Mouse (Mus musculus) MEL (cell line): ENCODE data around the gene Abcb10. TPM values are rescaled to one million over a fixed set of nuclear protein-coding genes. Genes with fewer than 3 reads are reported as not detected.

Source experiments
- DNase-seq: peaks from one replicate; pipeline ENCODE4 v3.0.0; 2011; ENCODE audit warnings: low read depth, low spot score
- H3K27ac ChIP-seq: 2 replicates; pipeline ENCODE4 v1.5.1; 2012; ENCODE audit warnings: low read depth, mild to moderate bottlenecking, control low read depth, low read length, moderate library complexity; ENCODE audit not compliant: control insufficient read depth
- H3K27me3 ChIP-seq, 2 experiments: fragments of 150-350 bp in 1 of 2; sonication (generic) in 1 of 2; 2 replicates each; pipeline ENCODE4 v1.6.1; 2012; ENCODE audit warnings: low read length in 2 of 2, mild to moderate bottlenecking in 2 of 2, improper control_type of control experiment in 1 of 2, moderate library complexity in 1 of 2; ENCODE audit not compliant: insufficient read depth in 2 of 2, control insufficient read depth in 1 of 2
- H3K36me3 ChIP-seq, 2 experiments: 2 replicates each; pipeline ENCODE4 v1.6.1; 2012 to 2014; ENCODE audit warnings: low read length in 2 of 2, improper control_type of control experiment in 1 of 2, inconsistent platforms in 1 of 2, mild to moderate bottlenecking in 1 of 2; ENCODE audit not compliant: insufficient read depth in 2 of 2, control insufficient read depth in 1 of 2
- H3K4me1 ChIP-seq, 2 experiments: fragments of 150-350 bp in 1 of 2; sonication (generic) in 1 of 2; 2 replicates each; pipeline ENCODE4 v1.6.1; 2012; ENCODE audit warnings: low read length in 2 of 2, improper control_type of control experiment in 1 of 2, mild to moderate bottlenecking in 1 of 2; ENCODE audit not compliant: insufficient read depth in 2 of 2, control insufficient read depth in 1 of 2
- H3K4me3 ChIP-seq, 2 experiments: fragments of 150-350 bp in 1 of 2; sonication (generic) in 1 of 2; 2 replicates each; pipeline ENCODE4 v1.5.1; 2012; ENCODE audit warnings: low read depth in 2 of 2, low read length in 2 of 2, mild to moderate bottlenecking in 2 of 2, moderate library complexity in 2 of 2, control low read depth in 1 of 2, improper control_type of control experiment in 1 of 2; ENCODE audit not compliant: control insufficient read depth in 1 of 2, insufficient read depth in 1 of 2
- H3K79me2 ChIP-seq: 2 replicates; pipeline ENCODE4 v1.6.1; 2012; ENCODE audit warnings: mild to moderate bottlenecking, low read length, moderate library complexity; ENCODE audit not compliant: control insufficient read depth, poor library complexity, insufficient read depth
- H3K9ac ChIP-seq: 2 replicates; pipeline ENCODE4 v1.6.1; 2012; ENCODE audit warnings: low read depth, mild to moderate bottlenecking, control low read depth, low read length, moderate library complexity; ENCODE audit not compliant: control insufficient read depth, poor library complexity, severe bottlenecking
- H3K9me3 ChIP-seq: fragments of 150-350 bp; sonication (generic); replicated peaks from 2 replicates; pipeline ENCODE4 v1.6.1; 2012; ENCODE audit warnings: mild to moderate bottlenecking, low read length, improper control_type of control experiment, moderate library complexity; ENCODE audit not compliant: insufficient read depth
- BHLHE40 ChIP-seq: IDR thresholded peaks from 2 replicates; pipeline ENCODE4 v1.6.1; 2012; ENCODE audit warnings: low read depth, mild to moderate bottlenecking, inconsistent platforms, low read length, improper control_type of control experiment, borderline replicate concordance
- CTCF ChIP-seq, 3 experiments: IDR thresholded peaks in 2 of 3; conservative IDR thresholded peaks in 1 of 3; 2 replicates each; pipeline ENCODE4 v1.5.1; 2011 to 2012; ENCODE audit warnings: low read length in 3 of 3, low read depth in 2 of 3, mild to moderate bottlenecking in 2 of 3, improper control_type of control experiment in 1 of 3, inconsistent platforms in 1 of 3, mixed read lengths in 1 of 3, moderate library complexity in 1 of 3; ENCODE audit not compliant: control insufficient read depth in 1 of 3, insufficient read depth in 1 of 3, poor library complexity in 1 of 3, severe bottlenecking in 1 of 3
- ELF1 ChIP-seq: IDR thresholded peaks from 2 replicates; pipeline ENCODE4 v1.6.1; 2014; ENCODE audit warnings: low read depth, mild to moderate bottlenecking, inconsistent platforms, low read length, improper control_type of control experiment, moderate library complexity
- GABPA ChIP-seq: IDR thresholded peaks from 2 replicates; pipeline ENCODE4 v1.6.1; 2012; ENCODE audit warnings: low read depth, mild to moderate bottlenecking, inconsistent platforms, low read length, improper control_type of control experiment, moderate library complexity
- GATA1 ChIP-seq: IDR thresholded peaks from 2 replicates; pipeline ENCODE4 v1.6.1; 2011; ENCODE audit warnings: low read depth, low read length, improper control_type of control experiment
- HCFC1 ChIP-seq: IDR thresholded peaks from 2 replicates; pipeline ENCODE4 v1.6.1; 2012; ENCODE audit warnings: low read depth, mild to moderate bottlenecking, inconsistent platforms, low read length, improper control_type of control experiment, moderate library complexity
- JUND ChIP-seq: IDR thresholded peaks from 2 replicates; pipeline ENCODE4 v1.6.1; 2011; ENCODE audit warnings: low read depth, mild to moderate bottlenecking, improper control_type of control experiment, low read length
- KAT2A ChIP-seq: conservative IDR thresholded peaks from 2 replicates; pipeline ENCODE4 v1.6.1; 2012; ENCODE audit warnings: low read depth, low read length, improper control_type of control experiment, inconsistent platforms
- MAFK ChIP-seq: IDR thresholded peaks from 2 replicates; pipeline ENCODE4 v1.6.1; 2011; ENCODE audit warnings: low read depth, mild to moderate bottlenecking, low read length, improper control_type of control experiment, borderline replicate concordance
- MAX ChIP-seq: IDR thresholded peaks from 2 replicates; pipeline ENCODE4 v1.6.1; 2011; ENCODE audit warnings: low read length, improper control_type of control experiment
- MAZ ChIP-seq: IDR thresholded peaks from 2 replicates; pipeline ENCODE4 v1.6.1; 2012; ENCODE audit warnings: low read depth, mild to moderate bottlenecking, inconsistent platforms, low read length, improper control_type of control experiment
- MEF2A ChIP-seq: IDR thresholded peaks from 2 replicates; pipeline ENCODE4 v1.6.1; 2014; ENCODE audit warnings: low read depth, mild to moderate bottlenecking, inconsistent platforms, low read length, improper control_type of control experiment; ENCODE audit not compliant: poor library complexity, insufficient replicate concordance, severe bottlenecking; ENCODE audit errors: extremely low read depth
- MXI1 ChIP-seq: IDR thresholded peaks from 2 replicates; pipeline ENCODE4 v1.6.1; 2011; ENCODE audit warnings: mild to moderate bottlenecking, low read depth, low read length, improper control_type of control experiment
- MYC ChIP-seq: IDR thresholded peaks from 2 replicates; pipeline ENCODE4 v1.6.1; 2011; ENCODE audit warnings: low read depth, mild to moderate bottlenecking, low read length, improper control_type of control experiment, moderate library complexity
- NRF1 ChIP-seq: IDR thresholded peaks from 2 replicates; pipeline ENCODE4 v1.6.1; 2014; ENCODE audit warnings: low read depth, mild to moderate bottlenecking, inconsistent platforms, low read length, improper control_type of control experiment, moderate library complexity; ENCODE audit not compliant: poor library complexity, insufficient read depth, severe bottlenecking
- POLR2AphosphoS2 ChIP-seq: IDR thresholded peaks from 2 replicates; pipeline ENCODE4 v1.6.1; 2011; ENCODE audit warnings: low read length, improper control_type of control experiment
- POLR2AphosphoS5 ChIP-seq: IDR thresholded peaks from 2 replicates; pipeline ENCODE4 v1.6.1; 2012; ENCODE audit warnings: low read depth, borderline replicate concordance, mild to moderate bottlenecking, inconsistent platforms, low read length, moderate library complexity, mixed read lengths
- RAD21 ChIP-seq: IDR thresholded peaks from 2 replicates; pipeline ENCODE4 v1.6.1; 2011; ENCODE audit warnings: mild to moderate bottlenecking, low read depth, low read length, improper control_type of control experiment
- RCOR1 ChIP-seq: IDR thresholded peaks from 2 replicates; pipeline ENCODE4 v1.6.1; 2012; ENCODE audit warnings: low read depth, mild to moderate bottlenecking, inconsistent platforms, low read length, improper control_type of control experiment
- SIN3A ChIP-seq: IDR thresholded peaks from 2 replicates; pipeline ENCODE4 v1.6.1; 2012; ENCODE audit warnings: low read length, improper control_type of control experiment, inconsistent platforms
- SMC3 ChIP-seq: IDR thresholded peaks from 2 replicates; pipeline ENCODE4 v1.6.1; 2011; ENCODE audit warnings: low read depth, low read length, improper control_type of control experiment
- TAL1 ChIP-seq: IDR thresholded peaks from 2 replicates; pipeline ENCODE4 v1.6.1; 2012; ENCODE audit warnings: mild to moderate bottlenecking, inconsistent platforms, low read length, moderate library complexity, mixed read lengths
- TBP ChIP-seq: IDR thresholded peaks from 2 replicates; pipeline ENCODE4 v1.8.0; 2011; ENCODE audit warnings: low read depth, low read length, improper control_type of control experiment
- TCF12 ChIP-seq: IDR thresholded peaks from 2 replicates; pipeline ENCODE4 v1.6.1; 2014; ENCODE audit warnings: low read depth, mild to moderate bottlenecking, inconsistent platforms, low read length, improper control_type of control experiment, moderate library complexity
- UBTF ChIP-seq: IDR thresholded peaks from 2 replicates; pipeline ENCODE4 v1.6.1; 2012; ENCODE audit warnings: low read depth, mild to moderate bottlenecking, inconsistent platforms, low read length, improper control_type of control experiment, moderate library complexity, borderline replicate concordance; ENCODE audit not compliant: insufficient read depth
- USF1 ChIP-seq: IDR thresholded peaks from 2 replicates; pipeline ENCODE4 v1.6.1; 2014; ENCODE audit warnings: low read depth, mild to moderate bottlenecking, inconsistent platforms, low read length, improper control_type of control experiment, moderate library complexity
- ZC3H11A ChIP-seq: IDR thresholded peaks from 2 replicates; pipeline ENCODE4 v1.6.1; 2012; ENCODE audit warnings: low read depth, mild to moderate bottlenecking, inconsistent platforms, low read length, improper control_type of control experiment
- ZKSCAN1 ChIP-seq: IDR thresholded peaks from 2 replicates; pipeline ENCODE4 v1.6.1; 2012; ENCODE audit warnings: low read depth, mild to moderate bottlenecking, inconsistent platforms, low read length, improper control_type of control experiment, moderate library complexity
- ZMIZ1 ChIP-seq: IDR thresholded peaks from 2 replicates; pipeline ENCODE4 v1.6.1; 2012; ENCODE audit warnings: low read depth, mild to moderate bottlenecking, inconsistent platforms, low read length, improper control_type of control experiment, moderate library complexity
- ZNF384 ChIP-seq: IDR thresholded peaks from 2 replicates; pipeline ENCODE4 v1.6.1; 2012; ENCODE audit warnings: low read depth, mild to moderate bottlenecking, inconsistent platforms, low read length, improper control_type of control experiment
- polyA plus RNA-seq, 2 experiments: library from polyadenylated mRNA; stranded (reverse) in 1 of 2; unstranded in 1 of 2; fragments of >175 nt in 1 of 2; fragments of >200 nt in 1 of 2; gene quantifications; 2 replicates each; pipeline versions ENCODE4 v1.2.1 to v1.2.4; 2012; ENCODE audit warnings: low replicate concordance in 2 of 2, low read depth in 1 of 2; ENCODE audit not compliant: insufficient read length in 2 of 2, insufficient read depth in 1 of 2, missing spikeins in 1 of 2
- total RNA-seq: library from RNA; depleted of rRNA; stranded (reverse); fragments of 300-350 nt; gene quantifications from 2 replicates; pipeline ENCODE4 v1.2.3, GENCODE M21; 2012

Gene Abcb10
- total and polyA plus RNA-seq, 3 experiments: 32.6 to 37.8 (median 33.7) TPM

DNA sequence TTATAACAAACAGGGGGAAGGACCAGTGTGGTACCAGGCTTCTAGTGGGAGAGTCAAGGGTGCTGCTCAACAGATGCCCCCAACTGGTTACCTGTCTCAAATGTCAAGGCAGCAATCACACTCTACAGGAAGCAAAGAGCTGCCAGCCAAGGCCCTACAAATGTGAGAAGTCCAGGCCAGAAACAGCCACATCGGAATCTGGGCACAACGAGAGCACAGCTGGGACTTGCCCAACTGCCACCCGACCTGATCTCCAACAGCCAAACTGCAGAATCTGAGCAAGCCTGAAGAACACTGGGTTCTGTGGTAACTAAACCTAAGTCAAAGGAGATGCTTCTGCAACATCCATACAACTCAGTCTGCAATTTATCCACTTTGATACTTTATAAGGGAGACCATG is 57.3 kb downstream of the Abcb10 start:
- Histone ChIP-seq H3K9ac (no peak overlapping the region), H3K79me2 (no peaks in the 10 kb centered on the region), H3K4me3 (no peak overlapping the region), H3K9me3 (no peaks in the 10 kb centered on the region), H3K27me3 (no peaks in the 10 kb centered on the region), H3K4me1 (no peaks in the 10 kb centered on the region), H3K36me3 (peaks cover 0 to 9% of the 10 kb centered on the region in 2 experiments; a peak in 2 of 4 replicates), H3K27ac (no peak overlapping the region)
- TF ChIP-seq UBTF: no peak
- no peak for DNase-seq

DNA sequence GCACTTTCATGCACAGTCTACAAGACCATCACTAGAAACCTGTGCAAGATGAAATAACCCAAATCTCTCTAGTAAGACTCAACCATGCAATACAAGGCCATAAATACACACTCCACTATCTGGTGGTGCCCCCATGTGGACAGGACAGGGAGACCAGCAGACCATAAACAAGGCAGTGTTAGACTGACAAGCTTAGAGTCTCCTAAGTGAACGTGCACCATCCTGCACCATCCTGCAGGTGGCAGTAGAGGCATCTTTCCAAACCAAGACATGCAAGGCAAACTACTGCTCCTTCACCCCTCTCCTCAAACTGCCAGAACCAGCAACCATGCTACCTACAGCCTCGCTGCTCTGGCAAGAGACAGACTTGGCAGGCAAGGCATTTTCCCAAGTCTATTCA is 58.2 kb downstream of the Abcb10 start:
- no peak overlapping the region for H3K27ac ChIP-seq
- no peaks in the 10 kb centered on the region for H3K79me2 ChIP-seq
- H3K4me3 ChIP-seq: no peak overlapping the region
- H3K4me1 ChIP-seq: no peaks in the 10 kb centered on the region
- TF ChIP-seq SMC3 (peak; percentile 88), TCF12 (no peak), TBP (no peak), ZNF384 (no peak), ZMIZ1 (no peak), BHLHE40 (no peak), GABPA (no peak), MAZ (no peak), HCFC1 (no peak), RAD21 (peak; percentile 65), JUND (no peak), TAL1 (no peak), ZC3H11A (peak; percentile 67; the same call in 1 of the 2 replicates), KAT2A (no peak), MAX (no peak), UBTF (no peak), SIN3A (peak; percentile 50; the same call in 1 of the 2 replicates), MEF2A (no peak), POLR2AphosphoS5 (no peak), CTCF (IDR thresholded peaks at IDR 0.05 in 2 of 3, conservative IDR thresholded peaks at IDR 0.05 in 1 of 3; ENCODE audit: control insufficient read depth in 1 of 3, insufficient read depth in 1 of 3, low read depth in 2 of 3, low read length in 3 of 3, poor library complexity in 1 of 3, severe bottlenecking in 1 of 3) (peak; percentile 77 to 99 (median 98)), ELF1 (no peak), NRF1 (no peak), RCOR1 (no peak), MAFK (no peak), GATA1 (peak; percentile 39; the same call in 1 of the 2 replicates), MYC (0 out of 2 replicates have a peak, but pooled peaks have one; percentile 60), USF1 (no peak), ZKSCAN1 (no peak), MXI1 (no peak), POLR2AphosphoS2 (no peak)
- H3K27me3 ChIP-seq: no peaks in the 10 kb centered on the region
- H3K9me3 ChIP-seq: no peaks in the 10 kb centered on the region
- peak; percentile 93 for DNase-seq
- no peak overlapping the region for H3K9ac ChIP-seq
- H3K36me3 ChIP-seq: peaks cover 0 to 6% of the 10 kb centered on the region in 2 experiments; a peak in 1 of 4 replicates
